Mouse (Mus musculus) ES-Bruce4 (cell line): ENCODE data around the gene Fryl.

Experiments
- CTCF ChIP-seq: IDR thresholded peaks from one replicate; pipeline ENCODE4 v1.8.1; 2011; ENCODE audit warnings: low read depth, low read length
- POLR2A ChIP-seq: IDR thresholded peaks from one replicate; pipeline ENCODE4 v1.8.1; 2011; ENCODE audit warnings: low read length; ENCODE audit not compliant: insufficient read depth

DNA sequence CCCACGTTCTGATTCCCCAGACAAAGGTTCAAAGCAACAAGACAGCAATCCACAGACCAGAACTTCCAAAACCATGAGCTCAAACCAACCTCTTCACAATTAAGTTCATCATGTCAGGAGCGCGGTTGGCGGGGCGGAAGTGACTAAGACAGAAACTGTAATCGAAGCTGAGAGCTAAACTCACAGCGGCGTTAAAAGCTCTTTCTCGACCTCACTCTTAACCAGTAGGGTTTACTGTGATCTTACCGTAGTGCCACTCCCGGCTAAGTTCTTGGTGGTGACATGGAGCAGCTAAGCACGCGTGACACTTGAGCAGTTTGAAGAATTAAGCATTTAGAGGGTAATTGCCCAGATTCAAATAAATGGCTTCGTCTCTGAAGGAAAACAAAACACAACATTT, 61.7 kb downstream of the Fryl start:
- TF ChIP-seq POLR2A (no peak), CTCF (no peak)
